Mouse (Mus musculus) large intestine, adult 2 months (tissue): ENCODE measurements around the gene Arel1. TPM values are rescaled to one million over a fixed set of nuclear protein-coding genes. Genes with fewer than 3 reads are reported as not detected.

Source experiments
- DNase-seq: peaks from one replicate; pipeline ENCODE4 v3.0.0-alpha.2; 2012; ENCODE audit warnings: low read depth, low spot score
- WGBS: fragments of 180-500 bp; shearing (Covaris S2); methylation state at CpG from one replicate; pipeline ENCODE4 v1.1.7; 2018; 5-methylcytosine and 5-hydroxymethylcytosine counted together
- polyA plus RNA-seq: library from polyadenylated mRNA; depleted of rRNA; stranded (reverse); fragments of >200 nt; gene quantifications from 2 replicates; pipeline ENCODE4 v1.2.3, GENCODE M21; 2012; rRNA removed

The Arel1 gene
- polyA plus RNA-seq, 1 experiment, result 18.4 TPM

GRCm38 (mm10) chr12:84872310-84872709 is 98.4 kb downstream of the Arel1 start:
- WGBS, result 69% methylated on average over 2 of the region's 2 CpGs

More at GRCm38 (mm10) chr12:84872310-84872709, 98.4 kb downstream of the Arel1 start:
- no peak for DNase-seq

Other genes starting within 250 kb of the Arel1 start
- gene Npc2, start 197.7 kb downstream of the Arel1 start, polyA plus RNA-seq, result 74.5 and 103 TPM in 2 replicates
- gene Isca2, start 197.6 kb downstream of the Arel1 start, polyA plus RNA-seq, result 49.3 and 51.8 TPM in 2 replicates
- 2.1 and 5.2 TPM in 2 replicates for gene Ltbp2, start 94.4 kb downstream of the Arel1 start, polyA plus RNA-seq
- 58.2 and 70.8 TPM in 2 replicates for gene Fcf1, start within 50 bp of the Arel1 start, polyA plus RNA-seq
- gene Ylpm1, start 25.4 kb upstream of the Arel1 start, polyA plus RNA-seq, result 4.9 and 7.7 TPM in 2 replicates
- gene Prox2, start 139.9 kb upstream of the Arel1 start, polyA plus RNA-seq, result 0.46 and 0.81 TPM in 2 replicates
- gene Dlst, start 139.9 kb upstream of the Arel1 start, polyA plus RNA-seq, result 134 and 207 TPM in 2 replicates
- 0.97 and 1.2 TPM in 2 replicates for gene Rps6kl1, start 180.4 kb upstream of the Arel1 start, polyA plus RNA-seq
- 1.2 TPM in 2 replicates for gene Pgf, start 206.9 kb upstream of the Arel1 start, polyA plus RNA-seq
- gene Eif2b2, start 248.6 kb upstream of the Arel1 start, polyA plus RNA-seq, result 84.1 and 90.8 TPM in 2 replicates